Mouse (Mus musculus): ENCODE data around the gene Slc1a1.

The Slc1a1 gene

GRCm38 (mm10) chr19:28915602-28916250, 80.9 kb downstream of the Slc1a1 start:
- no peak for DNase-seq (ENCODE audit: low read depth)

- DNase-seq (ENCODE audit: low read depth): no peak
These were observed 81.6 kb downstream of the Slc1a1 start for GRCm38 (mm10) chr19:28916492-28916891.

- DNase-seq (ENCODE audit: low read depth): no peak
These were observed 83.0 kb downstream of the Slc1a1 start for GRCm38 (mm10) chr19:28917839-28918238.

GRCm38 (mm10) chr19:28926366-28926765, 91.5 kb downstream of the Slc1a1 start:
- no peak for DNase-seq (ENCODE audit: low read depth)

- DNase-seq (ENCODE audit: low read depth): no peak
These were observed 92.5 kb downstream of the Slc1a1 start for GRCm38 (mm10) chr19:28927396-28927795.

GRCm38 (mm10) chr19:28929034-28929433, 94.2 kb downstream of the Slc1a1 start:
- no peak for DNase-seq (ENCODE audit: low read depth)

- DNase-seq (ENCODE audit: low read depth): no peak
These were observed 100.0 kb downstream of the Slc1a1 start for GRCm38 (mm10) chr19:28934897-28935296.

GRCm38 (mm10) chr19:28940135-28940874, 105.5 kb downstream of the Slc1a1 start:
- no peak for DNase-seq (ENCODE audit: low read depth)

- DNase-seq (ENCODE audit: low read depth): no peak
These were observed 106.4 kb downstream of the Slc1a1 start for GRCm38 (mm10) chr19:28941271-28941670.

GRCm38 (mm10) chr19:28946782-28947181, 111.9 kb downstream of the Slc1a1 start:
- DNase-seq (ENCODE audit: low read depth): no peak

GRCm38 (mm10) chr19:28947311-28947710, 112.5 kb downstream of the Slc1a1 start:
- no peak for DNase-seq (ENCODE audit: low read depth)

GRCm38 (mm10) chr19:28951251-28951650, 116.4 kb downstream of the Slc1a1 start:
- DNase-seq (ENCODE audit: low read depth): no peak

- DNase-seq (ENCODE audit: low read depth): peak; percentile 12
These were observed 128.3 kb downstream of the Slc1a1 start for GRCm38 (mm10) chr19:28963113-28963512.

GRCm38 (mm10) chr19:28963513-28963841, 128.6 kb downstream of the Slc1a1 start:
- no peak for DNase-seq (ENCODE audit: low read depth)
